Mouse (Mus musculus): ENCODE measurements around the gene Catsperd. TPM values are rescaled to one million over a fixed set of nuclear protein-coding genes. Genes with fewer than 3 reads are reported as not detected.

The Catsperd gene
- polyA plus RNA-seq, 1 experiment from 2014 or later, result 3.7 TPM

GRCm38 (mm10) chr17:56643237-56643636, 15.3 kb downstream of the Catsperd start:
- Histone ChIP-seq H3K27me3 (ENCODE audit: control insufficient read depth, insufficient read depth, low read length) (no peaks in the 10 kb centered on the region), H3K9ac (replicated peaks; ENCODE audit: low read depth, low read length) (no peak overlapping the region), H3K4me3 (ENCODE audit: low read depth, low read length) (no peak overlapping the region), H3K9me3 (ENCODE audit: control insufficient read depth, low read length) (no peaks in the 10 kb centered on the region), H3K27ac (ENCODE audit: low read depth, low read length) (no peak overlapping the region), H3K4me2 (ENCODE audit: low read depth, low read length) (no peak overlapping the region), H3K4me1 (ENCODE audit: control insufficient read depth, insufficient read depth, low read length) (no peaks in the 10 kb centered on the region), H3K36me3 (ENCODE audit: control insufficient read depth, insufficient read depth, low read length) (no peaks in the 10 kb centered on the region)
- no peak for ATAC-seq (ENCODE audit: low read depth)
- WGBS, result 83% methylated on average over 4 of the region's 4 CpGs

- ATAC-seq (ENCODE audit: low read depth), result no peak
Measured at GRCm38 (mm10) chr17:56647546-56647945, 19.6 kb downstream of the Catsperd start.

GRCm38 (mm10) chr17:56651801-56652200, 23.9 kb downstream of the Catsperd start:
- Histone ChIP-seq H3K4me1 (ENCODE audit: control insufficient read depth, insufficient read depth, low read length) (no peaks in the 10 kb centered on the region), H3K4me3 (ENCODE audit: low read depth, low read length) (no peak overlapping the region), H3K9ac (replicated peaks; ENCODE audit: low read depth, low read length) (no peak overlapping the region), H3K4me2 (ENCODE audit: low read depth, low read length) (no peak overlapping the region), H3K27me3 (ENCODE audit: control insufficient read depth, insufficient read depth, low read length) (no peaks in the 10 kb centered on the region), H3K27ac (ENCODE audit: low read depth, low read length) (no peak overlapping the region), H3K9me3 (ENCODE audit: control insufficient read depth, low read length) (no peaks in the 10 kb centered on the region), H3K36me3 (ENCODE audit: control insufficient read depth, insufficient read depth, low read length) (no peaks in the 10 kb centered on the region)
- 29% methylated on average over 10 of the region's 10 CpGs for WGBS
- no peak; the same call in 1 of the 2 replicates for ATAC-seq (ENCODE audit: low read depth)

More at GRCm38 (mm10) chr17:56647546-56647945, 19.6 kb downstream of the Catsperd start:
- H3K36me3 ChIP-seq (ENCODE audit: control insufficient read depth, insufficient read depth, low read length), result no peaks in the 10 kb centered on the region
- H3K4me3 ChIP-seq (ENCODE audit: low read depth, low read length), result no peak overlapping the region
- H3K9ac ChIP-seq (replicated peaks; ENCODE audit: low read depth, low read length), result no peak overlapping the region
- no peaks in the 10 kb centered on the region for H3K27me3 ChIP-seq (ENCODE audit: control insufficient read depth, insufficient read depth, low read length)
- WGBS, result 71% methylated on average over 10 of the region's 13 CpGs
- no peak overlapping the region for H3K4me2 ChIP-seq (ENCODE audit: low read depth, low read length)
- no peak overlapping the region for H3K27ac ChIP-seq (ENCODE audit: low read depth, low read length)
- no peaks in the 10 kb centered on the region for H3K9me3 ChIP-seq (ENCODE audit: control insufficient read depth, low read length)
- H3K4me1 ChIP-seq (ENCODE audit: control insufficient read depth, insufficient read depth, low read length), result no peaks in the 10 kb centered on the region

- ATAC-seq (ENCODE audit: low read depth), result no peak
- H3K4me2 ChIP-seq (ENCODE audit: low read depth, low read length), result no peak overlapping the region
- no peak overlapping the region for H3K27ac ChIP-seq (ENCODE audit: low read depth, low read length)
- H3K9me3 ChIP-seq (ENCODE audit: control insufficient read depth, low read length), result no peaks in the 10 kb centered on the region
- WGBS, result 76% methylated on average over 2 of the region's 2 CpGs
- no peaks in the 10 kb centered on the region for H3K4me1 ChIP-seq (ENCODE audit: control insufficient read depth, insufficient read depth, low read length)
- no peaks in the 10 kb centered on the region for H3K27me3 ChIP-seq (ENCODE audit: control insufficient read depth, insufficient read depth, low read length)
- H3K9ac ChIP-seq (replicated peaks; ENCODE audit: low read depth, low read length), result no peak overlapping the region
- no peak overlapping the region for H3K4me3 ChIP-seq (ENCODE audit: low read depth, low read length)
- no peaks in the 10 kb centered on the region for H3K36me3 ChIP-seq (ENCODE audit: control insufficient read depth, insufficient read depth, low read length)
Measured at GRCm38 (mm10) chr17:56654771-56655170, 26.8 kb downstream of the Catsperd start.

- H3K4me1 ChIP-seq (ENCODE audit: control insufficient read depth, insufficient read depth, low read length), result no peaks in the 10 kb centered on the region
- H3K4me2 ChIP-seq (ENCODE audit: low read depth, low read length), result no peak overlapping the region
- WGBS, result 79% methylated on average over 3 of the region's 3 CpGs
- no peak overlapping the region for H3K4me3 ChIP-seq (ENCODE audit: low read depth, low read length)
- no peak for ATAC-seq (ENCODE audit: low read depth)
- no peak overlapping the region for H3K27ac ChIP-seq (ENCODE audit: low read depth, low read length)
- no peak overlapping the region for H3K9ac ChIP-seq (replicated peaks; ENCODE audit: low read depth, low read length)
- no peaks in the 10 kb centered on the region for H3K36me3 ChIP-seq (ENCODE audit: control insufficient read depth, insufficient read depth, low read length)
- H3K27me3 ChIP-seq (ENCODE audit: control insufficient read depth, insufficient read depth, low read length), result no peaks in the 10 kb centered on the region
- no peaks in the 10 kb centered on the region for H3K9me3 ChIP-seq (ENCODE audit: control insufficient read depth, low read length)
Measured at GRCm38 (mm10) chr17:56655311-56655710, 27.4 kb downstream of the Catsperd start.

GRCm38 (mm10) chr17:56656171-56656570, 28.2 kb downstream of the Catsperd start:
- no peaks in the 10 kb centered on the region for H3K36me3 ChIP-seq (ENCODE audit: control insufficient read depth, insufficient read depth, low read length)
- no peak overlapping the region for H3K27ac ChIP-seq (ENCODE audit: low read depth, low read length)
- WGBS, result 83% methylated on average over 6 of the region's 6 CpGs
- no peaks in the 10 kb centered on the region for H3K4me1 ChIP-seq (ENCODE audit: control insufficient read depth, insufficient read depth, low read length)
- H3K4me3 ChIP-seq (ENCODE audit: low read depth, low read length), result no peak overlapping the region
- H3K27me3 ChIP-seq (ENCODE audit: control insufficient read depth, insufficient read depth, low read length), result no peaks in the 10 kb centered on the region
- ATAC-seq (ENCODE audit: low read depth), result no peak
- no peak overlapping the region for H3K9ac ChIP-seq (replicated peaks; ENCODE audit: low read depth, low read length)
- H3K4me2 ChIP-seq (ENCODE audit: low read depth, low read length), result no peak overlapping the region
- no peaks in the 10 kb centered on the region for H3K9me3 ChIP-seq (ENCODE audit: control insufficient read depth, low read length)

GRCm38 (mm10) chr17:56663659-56664058, 35.7 kb downstream of the Catsperd start:
- Histone ChIP-seq H3K36me3 (ENCODE audit: control insufficient read depth, insufficient read depth, low read length) (no peaks in the 10 kb centered on the region), H3K9me3 (ENCODE audit: control insufficient read depth, low read length) (no peaks in the 10 kb centered on the region), H3K27ac (ENCODE audit: low read depth, low read length) (no peak overlapping the region), H3K9ac (replicated peaks; ENCODE audit: low read depth, low read length) (no peak overlapping the region), H3K27me3 (ENCODE audit: control insufficient read depth, insufficient read depth, low read length) (no peaks in the 10 kb centered on the region), H3K4me3 (ENCODE audit: low read depth, low read length) (no peak overlapping the region), H3K4me2 (ENCODE audit: low read depth, low read length) (no peak overlapping the region), H3K4me1 (ENCODE audit: control insufficient read depth, insufficient read depth, low read length) (no peaks in the 10 kb centered on the region)
- WGBS, result 60% methylated on average over 3 of the region's 3 CpGs
- ATAC-seq (ENCODE audit: low read depth), result no peak

- H3K9me3 ChIP-seq (ENCODE audit: control insufficient read depth, low read length), result no peaks in the 10 kb centered on the region
- 4% methylated on average over 10 of the region's 10 CpGs for WGBS
- H3K4me3 ChIP-seq (ENCODE audit: low read depth, low read length), result no peak overlapping the region
- H3K9ac ChIP-seq (replicated peaks; ENCODE audit: low read depth, low read length), result no peak overlapping the region
- H3K4me1 ChIP-seq (ENCODE audit: control insufficient read depth, insufficient read depth, low read length), result no peaks in the 10 kb centered on the region
- H3K4me2 ChIP-seq (ENCODE audit: low read depth, low read length), result no peak overlapping the region
- no peaks in the 10 kb centered on the region for H3K36me3 ChIP-seq (ENCODE audit: control insufficient read depth, insufficient read depth, low read length)
- H3K27ac ChIP-seq (ENCODE audit: low read depth, low read length), result no peak overlapping the region
- no peak for ATAC-seq (ENCODE audit: low read depth)
- H3K27me3 ChIP-seq (ENCODE audit: control insufficient read depth, insufficient read depth, low read length), result no peaks in the 10 kb centered on the region
Measured at GRCm38 (mm10) chr17:56664333-56664732, 36.4 kb downstream of the Catsperd start.

- no peaks in the 10 kb centered on the region for H3K9me3 ChIP-seq (ENCODE audit: control insufficient read depth, low read length)
- no peak overlapping the region for H3K27ac ChIP-seq (ENCODE audit: low read depth, low read length)
- ATAC-seq (ENCODE audit: low read depth), result no peak
- 82% methylated on average over 4 of the region's 4 CpGs for WGBS
- H3K27me3 ChIP-seq (ENCODE audit: control insufficient read depth, insufficient read depth, low read length), result no peaks in the 10 kb centered on the region
- H3K4me1 ChIP-seq (ENCODE audit: control insufficient read depth, insufficient read depth, low read length), result no peaks in the 10 kb centered on the region
- no peak overlapping the region for H3K4me2 ChIP-seq (ENCODE audit: low read depth, low read length)
- H3K9ac ChIP-seq (replicated peaks; ENCODE audit: low read depth, low read length), result no peak overlapping the region
- H3K36me3 ChIP-seq (ENCODE audit: control insufficient read depth, insufficient read depth, low read length), result no peaks in the 10 kb centered on the region
- H3K4me3 ChIP-seq (ENCODE audit: low read depth, low read length), result no peak overlapping the region
Measured at GRCm38 (mm10) chr17:56666384-56666783, 38.4 kb downstream of the Catsperd start.

- H3K36me3 ChIP-seq (ENCODE audit: control insufficient read depth, insufficient read depth, low read length), result no peaks in the 10 kb centered on the region
- no peak for ATAC-seq (ENCODE audit: low read depth)
- 71% methylated on average over 3 of the region's 3 CpGs for WGBS
- no peaks in the 10 kb centered on the region for H3K9me3 ChIP-seq (ENCODE audit: control insufficient read depth, low read length)
- no peaks in the 10 kb centered on the region for H3K27me3 ChIP-seq (ENCODE audit: control insufficient read depth, insufficient read depth, low read length)
- no peak overlapping the region for H3K4me3 ChIP-seq (ENCODE audit: low read depth, low read length)
- no peak overlapping the region for H3K27ac ChIP-seq (ENCODE audit: low read depth, low read length)
- no peaks in the 10 kb centered on the region for H3K4me1 ChIP-seq (ENCODE audit: control insufficient read depth, insufficient read depth, low read length)
- H3K9ac ChIP-seq (replicated peaks; ENCODE audit: low read depth, low read length), result no peak overlapping the region
- no peak overlapping the region for H3K4me2 ChIP-seq (ENCODE audit: low read depth, low read length)
Measured at GRCm38 (mm10) chr17:56667591-56667990, 39.6 kb downstream of the Catsperd start.

Measured in neural tube, embryonic 14.5 days (tissue).